24 mouse cellular contexts compared by ENCODE assay signal in the genomic region with DNA sequence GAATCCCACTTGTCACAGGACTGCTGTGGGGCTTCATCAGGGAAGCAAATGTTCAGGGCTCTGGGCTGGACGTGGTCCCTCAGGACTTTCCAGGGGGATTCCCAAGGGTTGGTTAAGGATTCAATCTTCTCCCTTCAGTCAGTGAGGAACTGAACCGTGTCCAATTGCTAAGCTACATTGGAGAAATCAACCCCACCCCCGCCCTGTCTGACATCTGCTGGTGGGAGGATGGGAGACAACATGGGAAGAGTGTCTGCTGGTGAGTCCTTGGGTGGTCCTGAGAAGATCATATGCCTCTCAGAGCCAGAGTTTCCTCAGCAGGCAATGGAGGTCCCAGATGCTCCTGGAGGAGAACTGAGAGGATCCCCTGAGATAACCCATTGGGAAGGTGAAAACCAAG. TPM values are rescaled to one million over a fixed set of nuclear protein-coding genes. Genes with fewer than 3 reads are reported as not detected.
DNase-seq lines count a peak whose midpoint lies in the region; ATAC-seq lines count a peak whose summit lies in the region.
"Had no signal": no experiment of that assay in that cellular context is flagged by ENCODE, and none has a peak within 500 bp of the region (broad histone marks: within the 10 kb centered on the region; RNA-seq: fewer than 3 reads in every experiment).

No protein-coding gene starts in this region.

- H3K9ac ChIP-seq in hindbrain, embryonic 14.5 days, result no peak overlapping the region
- H3K9ac ChIP-seq: embryonic facial prominence, embryonic 13.5 days; forebrain, embryonic 12.5 days; hindbrain, embryonic 13.5 days had no signal

- no peak for ATAC-seq in hindbrain, embryonic 14.5 days (ENCODE audit: low FRiP score)
- ATAC-seq: forebrain, embryonic 16.5 days had no signal

- peak overlapping the region; percentile 23; the same call in 1 of the 2 replicates for H3K27ac ChIP-seq in hindbrain, embryonic 10.5 days
- no peak overlapping the region for H3K27ac ChIP-seq in hindbrain, embryonic 14.5 days
- H3K27ac ChIP-seq: embryonic facial prominence, embryonic 13.5 days; forebrain, embryonic 12.5 days; heart, embryonic 10.5 days; hindbrain, embryonic 13.5 days had no signal

- no peak overlapping the region for H3K4me3 ChIP-seq in hindbrain, embryonic 10.5 days
- no peak overlapping the region for H3K4me3 ChIP-seq in hindbrain, embryonic 14.5 days (replicated peaks; ENCODE audit: low read length)
- H3K4me3 ChIP-seq: embryonic facial prominence, embryonic 13.5 days; forebrain, embryonic 12.5 days; heart, embryonic 10.5 days; hindbrain, embryonic 13.5 days had no signal

- intact Hi-C loops in left cerebral cortex, postnatal 4 days (cut with DNase I), result no loop called here
- intact Hi-C loops in left cerebral cortex, postnatal 14 days (cut with DNase I), result no loop called here

- no peak for DNase-seq in hindbrain, embryonic 10.5 days (ENCODE audit: low spot score)
- DNase-seq in hindbrain, embryonic 14.5 days (ENCODE audit: low spot score), result no peak
- DNase-seq in left cerebral cortex, postnatal 4 days, result peak; percentile 64
- no peak for DNase-seq in left cerebral cortex, postnatal 14 days (ENCODE audit: low spot score in 2 of 2)
- peak; percentile 23 for DNase-seq in NIH3T3 (ENCODE audit: low read depth)
- DNase-seq in right cerebral cortex, postnatal 14 days, result no peak
- no peak for DNase-seq in thymus, postnatal 4 days
- DNase-seq: adrenal gland, adult 2 months; adrenal gland, postnatal 25 days; cerebellum, adult 18-20 months; cerebellum, postnatal 14 days; gastrocnemius, postnatal 10 days; heart, postnatal 10 days; heart, postnatal 4 days had no signal

- WGBS in hindbrain, embryonic 10.5 days, result 50% methylated on average over 3 of the region's 3 CpGs
- WGBS in hindbrain, embryonic 14.5 days, result 47% methylated on average over 3 of the region's 3 CpGs

- peaks cover 18% of the 10 kb centered on the region for H3K27me3 ChIP-seq in hindbrain, embryonic 10.5 days (ENCODE audit: insufficient read depth, poor library complexity, severe bottlenecking)
- no peaks in the 10 kb centered on the region for H3K27me3 ChIP-seq in hindbrain, embryonic 14.5 days (ENCODE audit: control insufficient read depth, insufficient read depth, low read length)
- H3K27me3 ChIP-seq: embryonic facial prominence, embryonic 13.5 days; forebrain, embryonic 12.5 days; hindbrain, embryonic 13.5 days had no signal

- H3K4me1 ChIP-seq in hindbrain, embryonic 10.5 days (replicated peaks), result peaks cover 49% of the 10 kb centered on the region
- peaks cover 10% of the 10 kb centered on the region for H3K4me1 ChIP-seq in hindbrain, embryonic 14.5 days (replicated peaks; ENCODE audit: control insufficient read depth, insufficient read depth, low read length)

- H3K36me3 ChIP-seq in hindbrain, embryonic 10.5 days, result no peaks in the 10 kb centered on the region
- H3K36me3 ChIP-seq in hindbrain, embryonic 14.5 days (replicated peaks; ENCODE audit: control insufficient read depth, insufficient read depth), result no peaks in the 10 kb centered on the region
- H3K36me3 ChIP-seq: embryonic facial prominence, embryonic 13.5 days; forebrain, embryonic 12.5 days; heart, embryonic 10.5 days; hindbrain, embryonic 13.5 days had no signal

- no peaks in the 10 kb centered on the region; the same call in 1 of the 2 replicates for H3K9me3 ChIP-seq in hindbrain, embryonic 10.5 days
- no peaks in the 10 kb centered on the region for H3K9me3 ChIP-seq in hindbrain, embryonic 14.5 days (ENCODE audit: control insufficient read depth, low read length)
- H3K9me3 ChIP-seq: forebrain, embryonic 12.5 days; heart, embryonic 10.5 days; hindbrain, embryonic 13.5 days had no signal

- H3K4me2 ChIP-seq in hindbrain, embryonic 14.5 days (replicated peaks), result no peak overlapping the region
- H3K4me2 ChIP-seq: embryonic facial prominence, embryonic 13.5 days; forebrain, embryonic 12.5 days; hindbrain, embryonic 13.5 days had no signal

RNA-seq across cellular contexts. Expression of gene D630003M21Rik, which starts 3.4 kb away (rescaled TPM):
- 3.7 and 4.9 TPM in 2 replicates for polyA plus RNA-seq in hindbrain, embryonic 10.5 days (2016; fragmentation: Nextera tagmentation; extraction: Ambion mirVana)
- 1.6 and 1.7 TPM in 2 replicates for polyA plus RNA-seq in hindbrain, embryonic 14.5 days (2014; fragmentation: Nextera tagmentation; extraction: Ambion mirVana)
- 1 to 10 TPM; 3.1 TPM for total RNA-seq in left cerebral cortex, postnatal 4 days (2021)
- total RNA-seq in left cerebral cortex, postnatal 14 days (2021), result 1 to 10 TPM; 3.8 to 4.8 TPM
- total RNA-seq: common myeloid progenitor, adult 5-6 weeks had no signal

RNA-seq across cellular contexts. Expression of gene Bpi, which starts 25.5 kb away (rescaled TPM):
- polyA plus RNA-seq in hindbrain, embryonic 10.5 days (2016; fragmentation: Nextera tagmentation; extraction: Ambion mirVana), result not detected in 2 replicates
- polyA plus RNA-seq in hindbrain, embryonic 14.5 days (2014; fragmentation: Nextera tagmentation; extraction: Ambion mirVana), result not detected in 2 replicates
- not detected for total RNA-seq in left cerebral cortex, postnatal 4 days (2021)
- total RNA-seq in left cerebral cortex, postnatal 14 days (2021), result not detected
- total RNA-seq: adrenal gland, adult 2 months; adrenal gland, postnatal 25 days; common myeloid progenitor, adult 5-6 weeks; gastrocnemius, postnatal 10 days; gastrocnemius, postnatal 4 days; heart, adult 18-20 months; heart, postnatal 10 days; heart, postnatal 4 days had no signal
- polyA plus RNA-seq: adrenal gland, adult 2 months; embryonic facial prominence, embryonic 13.5 days; forebrain, embryonic 12.5 days; forebrain, embryonic 16.5 days; frontal cortex, adult 2 months; heart, embryonic 10.5 days; heart, embryonic 14.5 days; hindbrain, embryonic 13.5 days had no signal

Comparison
In these comparisons a context has a peak if more than half of its experiments do, and no peak if none do; other contexts are left out.
1. DNase-seq: peak in left cerebral cortex, postnatal 4 days (single experiment) and NIH3T3 (single experiment); none in hindbrain, embryonic 10.5 days (single experiment), hindbrain, embryonic 14.5 days (single experiment), left cerebral cortex, postnatal 14 days (0 of 2), right cerebral cortex, postnatal 14 days (single experiment) and thymus, postnatal 4 days (single experiment).